Mouse (Mus musculus) intestine, postnatal 0 days (tissue): Measurements from ENCODE around the gene Sdc4. TPM values are rescaled to one million over a fixed set of nuclear protein-coding genes. Genes with fewer than 3 reads are reported as not detected.
A peak's percentile ranks its signal among the peaks of the same experiment; 100 is the strongest.

Experiments
- ATAC-seq: fragments of 200-750 bp; cut with Nextera tagmentation; 2 replicates; pipeline ENCODE4 v1.8.0; 2017; ENCODE audit warnings: mild to moderate bottlenecking, moderate TSS enrichment, moderate library complexity
- H3K27ac ChIP-seq: fragments of 300-500 bp; sonication (generic); 2 replicates; pipeline ENCODE4 v1.5.1; 2014; ENCODE audit warnings: mild to moderate bottlenecking, low read depth, low read length, moderate library complexity
- H3K27me3 ChIP-seq: fragments of 300-500 bp; sonication (generic); replicated peaks from 2 replicates; pipeline ENCODE4 v1.6.1; 2014; ENCODE audit warnings: low read length, mixed read lengths; ENCODE audit not compliant: control insufficient read depth, insufficient read depth
- H3K36me3 ChIP-seq: fragments of 300-500 bp; sonication (generic); 2 replicates; pipeline ENCODE4 v1.6.1; 2014; ENCODE audit warnings: mild to moderate bottlenecking, moderate library complexity; ENCODE audit not compliant: control insufficient read depth, insufficient read depth
- H3K4me1 ChIP-seq: fragments of 300-500 bp; sonication (generic); replicated peaks from 2 replicates; pipeline ENCODE4 v1.6.1; 2014; ENCODE audit warnings: antibody characterized with exemption, low read length, mixed read lengths; ENCODE audit not compliant: control insufficient read depth, insufficient read depth
- H3K4me2 ChIP-seq: fragments of 300-500 bp; sonication (generic); replicated peaks from 2 replicates; pipeline ENCODE4 v1.6.1; 2014; ENCODE audit warnings: low read depth, mild to moderate bottlenecking, moderate library complexity
- H3K4me3 ChIP-seq: fragments of 300-500 bp; sonication (generic); 2 replicates; pipeline ENCODE4 v1.5.1; 2014; ENCODE audit warnings: low read depth, low read length
- H3K9ac ChIP-seq: fragments of 300-500 bp; sonication (generic); 2 replicates; pipeline ENCODE4 v1.6.1; 2014; ENCODE audit warnings: mild to moderate bottlenecking, low read depth, low read length
- H3K9me3 ChIP-seq: fragments of 300-500 bp; sonication (generic); 2 replicates; pipeline ENCODE4 v1.6.1; 2016; ENCODE audit warnings: mixed run types; ENCODE audit not compliant: control insufficient read depth
- CTCF ChIP-seq: sonication (generic); IDR thresholded peaks from 2 replicates; pipeline ENCODE4 v1.5.1; 2016; ENCODE audit warnings: low read depth, mild to moderate bottlenecking, control low read depth, antibody characterized with exemption, moderate library complexity
- WGBS: fragments of 180-500 bp; shearing (Covaris S2); extraction: QIAGEN DNeasy Blood & Tissue Kit; methylation state at CpG from one replicate; pipeline ENCODE4 v1.1.7; 2014; 5-methylcytosine and 5-hydroxymethylcytosine counted together
- polyA plus RNA-seq: library from polyadenylated mRNA; unstranded; fragments of >200 nt; fragmentation: Nextera tagmentation; extraction: Ambion mirVana; gene quantifications from 2 replicates; pipeline ENCODE4 v1.2.1, GENCODE M21; 2015

The Sdc4 gene
- polyA plus RNA-seq, 1 experiment from 2014 or later: 92.0 TPM

DNA sequence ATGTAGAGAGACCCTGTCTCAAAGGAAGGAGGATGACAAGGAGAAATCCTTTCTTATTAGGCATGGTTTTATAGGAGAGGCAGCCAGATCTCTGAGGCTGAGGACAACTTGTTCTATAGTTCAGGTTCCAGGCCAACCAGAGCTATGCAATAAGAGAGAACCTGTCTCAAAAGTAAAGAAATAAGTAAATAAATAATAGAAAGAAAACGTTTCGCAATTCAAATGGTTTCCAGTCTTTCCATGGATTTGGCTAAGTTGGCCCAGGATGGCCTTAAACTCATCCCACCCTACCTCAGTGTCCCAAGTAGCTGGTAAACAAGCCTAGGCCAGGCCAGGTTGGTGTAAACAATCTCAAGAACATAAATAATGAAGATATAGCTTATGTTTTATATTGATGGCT lies 1.0 kb upstream of the Sdc4 start:
- TF ChIP-seq CTCF: no peak
- WGBS: 62% methylated on average over 2 of the region's 2 CpGs

DNA sequence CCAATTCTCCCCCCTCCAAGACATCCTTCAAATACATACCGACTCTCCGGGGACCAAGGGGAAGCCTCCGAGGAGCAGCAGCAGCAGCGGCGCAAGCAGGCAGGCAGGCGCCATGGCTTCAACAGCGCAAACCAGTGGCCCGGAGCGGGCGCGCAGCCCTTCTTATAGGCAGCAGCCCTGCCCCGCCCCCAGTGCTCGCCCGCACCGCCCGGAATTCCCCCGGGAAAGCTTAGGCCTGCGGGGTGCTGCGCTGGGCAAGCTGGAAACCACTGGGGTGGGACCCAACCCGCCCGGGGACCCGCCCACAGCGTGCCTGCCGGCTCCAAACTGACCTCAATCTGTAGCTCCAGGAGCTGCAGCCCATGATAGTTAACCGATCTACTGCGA lies 643 bp downstream of the Sdc4 start:
- no peaks in the 10 kb centered on the region for H3K27me3 ChIP-seq
- H3K27ac ChIP-seq: peak overlapping the region; percentile 71
- no peaks in the 10 kb centered on the region for H3K9me3 ChIP-seq
- no peaks in the 10 kb centered on the region for H3K36me3 ChIP-seq
- peak; percentile 90 for ATAC-seq
- WGBS: 0% methylated on average over 24 of the region's 26 CpGs
- peaks cover 3% of the 10 kb centered on the region; the same call in 1 of the 2 replicates for H3K4me1 ChIP-seq
- TF ChIP-seq CTCF: peak; percentile 56
- peak overlapping the region; percentile 89 for H3K4me2 ChIP-seq
- H3K9ac ChIP-seq: peak overlapping the region; percentile 76
- peak overlapping the region; percentile 73 for H3K4me3 ChIP-seq

More for the DNA sequence above, 1.0 kb upstream of the Sdc4 start:
- Histone ChIP-seq H3K27me3 (no peaks in the 10 kb centered on the region), H3K9ac (no peak overlapping the region), H3K9me3 (no peaks in the 10 kb centered on the region), H3K4me3 (no peak overlapping the region), H3K36me3 (no peaks in the 10 kb centered on the region), H3K27ac (no peak overlapping the region), H3K4me1 (peaks cover 3% of the 10 kb centered on the region; the same call in 1 of the 2 replicates), H3K4me2 (no peak overlapping the region)
- no peak for ATAC-seq

DNA sequence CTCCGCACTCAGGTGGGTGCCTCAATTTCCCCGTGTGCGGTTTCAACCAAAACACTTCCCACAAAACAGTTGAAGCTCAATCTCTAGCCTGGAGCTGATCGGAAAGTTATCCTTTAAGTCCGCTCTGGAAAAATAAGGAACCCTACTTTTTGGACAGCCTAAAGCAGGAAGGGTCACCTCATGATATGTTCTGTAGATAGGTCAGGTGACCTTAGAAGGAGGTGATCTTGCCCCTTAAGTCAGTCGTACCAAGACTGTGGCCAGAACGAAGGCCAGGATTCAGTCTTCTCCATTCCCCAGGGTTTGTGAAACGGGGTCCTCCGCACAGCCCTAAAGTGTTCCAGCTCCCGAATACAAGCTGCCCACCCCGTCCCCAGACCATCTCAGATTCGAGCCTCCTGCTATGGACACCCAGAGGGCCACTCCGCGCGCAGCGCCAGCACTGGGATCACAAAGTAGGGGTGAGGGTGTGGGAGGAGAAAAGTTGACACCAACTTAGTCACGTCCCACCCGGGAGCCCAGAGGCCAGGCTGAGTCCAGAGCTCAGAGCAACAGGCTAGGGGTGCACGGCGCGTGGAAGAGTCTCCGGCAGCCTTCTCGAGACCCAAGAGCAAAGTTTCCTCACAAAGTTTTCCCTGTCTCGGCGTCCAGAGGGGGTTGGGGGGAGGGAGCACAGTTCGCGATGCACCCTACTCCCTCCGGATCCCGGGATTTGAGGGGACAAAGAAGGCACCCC lies 1.2 kb downstream of the Sdc4 start:
- Histone ChIP-seq H3K4me1 (peaks cover 3% of the 10 kb centered on the region; the same call in 1 of the 2 replicates), H3K4me2 (peak overlapping the region; percentile 89), H3K27ac (peak overlapping the region; percentile 71), H3K9ac (peak overlapping the region; percentile 76), H3K4me3 (peak overlapping the region; percentile 73), H3K9me3 (no peaks in the 10 kb centered on the region), H3K36me3 (no peaks in the 10 kb centered on the region), H3K27me3 (no peaks in the 10 kb centered on the region)
- 2% methylated on average over 29 of the region's 29 CpGs for WGBS
- TF ChIP-seq CTCF: no peak
- peak; percentile 39 for ATAC-seq

DNA sequence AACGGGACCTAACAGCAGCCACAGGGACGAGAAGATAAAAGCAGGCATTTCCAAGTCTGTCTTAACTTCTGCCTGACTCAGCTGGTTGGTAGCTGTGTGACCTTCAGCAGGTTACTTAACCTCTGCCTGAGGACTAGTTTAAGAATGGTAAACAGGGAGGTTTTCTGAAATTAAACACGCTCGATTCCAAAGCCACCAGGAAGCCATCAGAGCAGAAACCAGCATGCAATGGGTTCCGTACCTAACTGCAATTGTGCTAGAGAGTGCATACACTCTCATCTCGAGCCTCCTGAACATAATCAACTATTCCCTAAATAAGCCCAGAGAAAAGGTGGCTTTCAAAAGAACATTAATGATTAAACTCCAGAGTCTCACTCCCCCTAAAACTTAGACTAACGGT lies 2.0 kb downstream of the Sdc4 start:
- TF ChIP-seq CTCF: no peak
- 8% methylated on average over 7 of the region's 7 CpGs for WGBS
- peak overlapping the region; percentile 89 for H3K4me2 ChIP-seq
- H3K4me1 ChIP-seq: peaks cover 3% of the 10 kb centered on the region; the same call in 1 of the 2 replicates
- H3K9ac ChIP-seq: peak overlapping the region; percentile 76
- ATAC-seq: no peak
- no peaks in the 10 kb centered on the region for H3K27me3 ChIP-seq
- peak overlapping the region; percentile 73 for H3K4me3 ChIP-seq
- H3K27ac ChIP-seq: peak overlapping the region; percentile 71
- H3K36me3 ChIP-seq: no peaks in the 10 kb centered on the region
- no peaks in the 10 kb centered on the region for H3K9me3 ChIP-seq

DNA sequence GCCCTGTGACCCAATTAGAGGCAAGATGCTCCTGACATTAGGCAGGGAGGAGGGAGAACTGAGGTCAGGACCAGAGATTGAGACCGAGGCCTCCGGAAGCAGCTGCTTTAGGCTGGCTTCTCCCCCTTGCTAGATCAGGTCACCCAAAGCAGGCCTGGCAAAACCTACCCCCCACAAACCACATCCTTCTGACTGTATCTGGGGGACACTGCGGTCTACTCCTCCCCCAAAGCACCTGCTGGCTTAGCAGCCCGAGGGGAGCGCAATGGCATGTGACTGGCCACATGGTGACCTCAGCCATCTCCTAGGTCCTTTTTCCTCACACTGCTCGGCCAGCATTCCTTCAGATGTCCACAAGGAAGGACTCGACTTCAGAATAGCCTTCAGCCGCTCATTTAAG lies 2.5 kb downstream of the Sdc4 start:
- Histone ChIP-seq H3K9ac (peak overlapping the region; percentile 76; the same call in 1 of the 2 replicates), H3K36me3 (no peaks in the 10 kb centered on the region), H3K4me2 (peak overlapping the region; percentile 89), H3K27me3 (no peaks in the 10 kb centered on the region), H3K4me3 (peak overlapping the region; percentile 73), H3K4me1 (peaks cover 3% of the 10 kb centered on the region; the same call in 1 of the 2 replicates), H3K9me3 (no peaks in the 10 kb centered on the region), H3K27ac (peak overlapping the region; percentile 42; the same call in 1 of the 2 replicates)
- 29% methylated on average over 8 of the region's 8 CpGs for WGBS
- no peak for ATAC-seq
- TF ChIP-seq CTCF: no peak

DNA sequence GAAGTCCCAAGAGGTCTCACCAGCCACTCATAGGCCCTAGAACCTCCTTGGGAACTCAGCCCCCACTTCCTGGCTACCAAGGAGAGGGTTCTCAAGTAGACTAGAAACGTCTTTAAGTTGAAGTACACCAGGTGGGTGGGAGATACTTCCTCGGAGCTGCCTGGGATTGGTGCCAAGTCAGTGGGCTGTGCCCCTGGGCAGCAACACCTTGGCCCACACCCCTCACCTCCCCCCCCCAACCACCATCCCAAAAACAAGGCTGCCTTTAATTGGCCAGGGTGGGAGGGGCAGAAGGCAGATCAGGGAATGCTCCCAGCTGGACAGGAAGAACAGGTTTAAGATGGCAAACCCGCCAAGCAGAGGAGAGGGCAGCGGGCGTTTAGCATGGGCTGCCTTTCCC lies 3.4 kb downstream of the Sdc4 start:
- H3K9ac ChIP-seq: no peak overlapping the region
- H3K27me3 ChIP-seq: no peaks in the 10 kb centered on the region
- H3K27ac ChIP-seq: no peak overlapping the region
- peaks cover 8% of the 10 kb centered on the region; the same call in 1 of the 2 replicates for H3K4me1 ChIP-seq
- peak overlapping the region; percentile 73 for H3K4me3 ChIP-seq
- H3K36me3 ChIP-seq: no peaks in the 10 kb centered on the region
- no peak for TF ChIP-seq CTCF
- no peaks in the 10 kb centered on the region for H3K9me3 ChIP-seq
- 30% methylated on average over 5 of the region's 5 CpGs for WGBS
- no peak for ATAC-seq
- peak overlapping the region; percentile 89 for H3K4me2 ChIP-seq
